Mouse (Mus musculus): ENCODE measurements around the gene Itga1.

DNA sequence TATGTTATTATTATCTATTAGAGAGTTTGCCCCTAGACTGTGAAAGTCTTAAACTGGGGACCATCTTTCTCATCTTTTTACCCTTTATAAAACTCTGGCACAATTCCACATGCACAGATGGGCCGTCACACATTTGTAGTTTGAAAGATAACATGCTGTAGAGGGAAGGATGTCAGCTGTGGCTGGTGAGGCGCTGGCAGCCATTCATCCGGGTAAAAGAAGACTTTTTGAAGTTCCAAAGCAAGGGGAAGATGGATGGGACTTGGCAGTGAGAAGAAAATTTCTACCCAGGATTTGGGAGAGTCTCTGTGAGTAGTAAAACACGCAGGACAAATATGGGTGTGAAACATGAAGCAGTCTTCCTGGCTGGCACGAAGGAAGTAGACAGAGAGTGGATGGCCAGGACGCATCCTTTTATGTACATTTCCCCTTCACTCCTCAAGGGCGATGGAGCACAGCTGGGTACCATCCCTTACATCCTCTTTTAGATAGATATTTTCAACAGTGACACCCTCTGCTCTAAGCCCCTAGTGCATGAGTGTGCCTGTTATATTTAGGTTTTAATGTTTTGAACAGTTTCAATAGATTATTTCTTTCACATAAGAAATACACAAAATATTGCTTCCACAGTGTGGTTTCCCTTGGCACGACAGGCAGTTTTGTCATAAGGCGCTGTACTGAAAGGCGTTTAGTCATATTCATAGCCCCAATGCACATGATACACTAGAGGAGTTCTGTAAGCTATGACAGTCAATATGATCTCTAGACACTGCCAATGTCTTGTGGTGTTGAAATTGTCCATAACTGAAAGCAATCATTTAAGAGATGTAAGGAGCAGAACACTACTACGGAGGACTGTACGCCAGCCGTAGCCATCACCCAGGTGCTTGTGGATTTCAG is 50.9 kb downstream of the Itga1 start:
- TF ChIP-seq POLR2AphosphoS2 (IDR thresholded peaks at IDR 0.05; ENCODE audit: low read depth, low read length), result no peak
- no peak for TF ChIP-seq CTCF (conservative IDR thresholded peaks at IDR 0.05 in 1 of 2, IDR thresholded peaks at IDR 0.05 in 1 of 2; ENCODE audit: low read depth in 2 of 2, low read length in 2 of 2)
- TF ChIP-seq MAX (IDR thresholded peaks at IDR 0.05; ENCODE audit: low read length), result no peak
- TF ChIP-seq BHLHE40 (IDR thresholded peaks at IDR 0.05; ENCODE audit: low read depth, low read length), result no peak
- no peak for TF ChIP-seq MAFK (IDR thresholded peaks at IDR 0.05; ENCODE audit: insufficient replicate concordance, low read length)
- no peak for TF ChIP-seq NELFE (IDR thresholded peaks at IDR 0.05; ENCODE audit: low read depth, low read length)
- TF ChIP-seq ELF1 (IDR thresholded peaks at IDR 0.05; ENCODE audit: low read depth, low read length), result no peak
- TF ChIP-seq RCOR1 (conservative IDR thresholded peaks at IDR 0.05; ENCODE audit: low read depth, low read length), result no peak
